Mouse (Mus musculus) limb, embryonic 14.5 days (tissue): ENCODE measurements at regions not wholly inside any gene's neighbourhood (a gene's known extent, or its start where the extent isn't known, plus 50 kb on each side); places are given as distances from the start of the nearest gene placed in this dataset.
A peak's percentile ranks its signal among the peaks of the same experiment; 100 is the strongest.

Experiments
- ATAC-seq: fragments of 200-750 bp; cut with Nextera tagmentation; 2 replicates; pipeline ENCODE4 v1.8.0; 2017; ENCODE audit warnings: low read depth, moderate number of reproducible peaks, moderate TSS enrichment; ENCODE audit not compliant: low FRiP score
- DNase-seq: peaks from one replicate; pipeline ENCODE4 v3.0.0-alpha.2; 2015; ENCODE audit warnings: low spot score
- H3K27ac ChIP-seq: fragments of 300-500 bp; sonication (generic); replicated peaks from 2 replicates; pipeline ENCODE4 v1.5.1; 2014; ENCODE audit warnings: low read depth, mild to moderate bottlenecking, low read length, moderate library complexity, mixed read lengths
- H3K27me3 ChIP-seq: fragments of 300-500 bp; sonication (generic); 2 replicates; pipeline ENCODE4 v1.6.1; 2014; ENCODE audit warnings: low read length, mixed read lengths; ENCODE audit not compliant: control insufficient read depth, insufficient read depth
- H3K36me3 ChIP-seq: fragments of 300-500 bp; sonication (generic); 2 replicates; pipeline ENCODE4 v1.6.1; 2014; ENCODE audit warnings: mild to moderate bottlenecking, low read length, moderate library complexity, mixed read lengths; ENCODE audit not compliant: control insufficient read depth, insufficient read depth
- H3K4me1 ChIP-seq: fragments of 300-500 bp; sonication (generic); 2 replicates; pipeline ENCODE4 v1.6.1; 2014; ENCODE audit warnings: antibody characterized with exemption, low read length, mixed read lengths; ENCODE audit not compliant: control insufficient read depth, insufficient read depth
- H3K4me2 ChIP-seq: fragments of 300-500 bp; sonication (generic); replicated peaks from 2 replicates; pipeline ENCODE4 v1.6.1; 2014; ENCODE audit warnings: low read depth, mild to moderate bottlenecking, low read length, moderate library complexity; ENCODE audit not compliant: severe bottlenecking
- H3K4me3 ChIP-seq: fragments of 300-500 bp; sonication (generic); replicated peaks from 2 replicates; pipeline ENCODE4 v1.5.1; 2014; ENCODE audit warnings: low read length
- H3K9ac ChIP-seq: fragments of 300-500 bp; sonication (generic); 2 replicates; pipeline ENCODE4 v1.6.1; 2014; ENCODE audit warnings: mild to moderate bottlenecking, low read depth, low read length, moderate library complexity; ENCODE audit not compliant: severe bottlenecking
- H3K9me3 ChIP-seq: fragments of 300-500 bp; sonication (generic); 2 replicates; pipeline ENCODE4 v1.6.1; 2016; ENCODE audit warnings: low read length; ENCODE audit not compliant: control insufficient read depth
- POLR2A ChIP-seq: fragments of 200-500 bp; IDR thresholded peaks from 2 replicates; pipeline ENCODE4 v1.8.0; 2012; ENCODE audit warnings: inconsistent platforms, mild to moderate bottlenecking, moderate library complexity, borderline replicate concordance; ENCODE audit not compliant: insufficient read depth, insufficient read length; ENCODE audit errors: extremely low read depth
- WGBS: fragments of 180-500 bp; shearing (Covaris S2); extraction: QIAGEN DNeasy Blood & Tissue Kit; methylation state at CpG from one replicate; pipeline ENCODE4 v1.1.7; 2014; 5-methylcytosine and 5-hydroxymethylcytosine counted together

DNA sequence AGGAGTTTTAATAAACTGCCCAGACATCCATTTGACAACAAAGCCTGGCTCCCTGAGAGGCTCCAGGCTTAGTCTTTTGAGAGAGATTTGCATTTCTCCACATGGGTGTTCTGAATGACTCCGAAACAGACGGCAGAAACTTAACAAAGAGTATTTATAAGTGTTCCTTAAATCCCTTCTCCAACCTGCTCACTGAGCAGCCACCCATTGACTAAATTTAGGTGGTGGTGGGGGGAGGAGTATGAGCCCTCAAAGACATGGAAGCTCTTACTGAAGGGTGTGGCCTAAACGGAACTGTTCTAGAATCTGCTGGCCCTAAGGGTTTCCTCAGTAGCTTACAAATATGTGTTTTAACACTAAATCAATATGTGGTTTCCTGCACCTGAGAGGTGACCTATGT lies 158.5 kb downstream of the Dyrk2 start:
- Histone ChIP-seq H3K27ac (no peak overlapping the region), H3K4me1 (peaks cover 12% of the 10 kb centered on the region), H3K9me3 (no peaks in the 10 kb centered on the region), H3K4me2 (no peak overlapping the region), H3K27me3 (no peaks in the 10 kb centered on the region), H3K36me3 (no peaks in the 10 kb centered on the region), H3K9ac (no peak overlapping the region), H3K4me3 (no peak overlapping the region)
- no peak for TF ChIP-seq POLR2A
- no peak for ATAC-seq
- no peak for DNase-seq
- WGBS, result 58% methylated on average over 3 of the region's 3 CpGs

GRCm38 (mm10) chr10:118711951-118712350 lies 158.1 kb downstream of the Dyrk2 start:
- H3K9me3 ChIP-seq, result no peaks in the 10 kb centered on the region
- WGBS, result 38% methylated on average over 10 of the region's 10 CpGs
- TF ChIP-seq POLR2A, result no peak
- no peak overlapping the region for H3K9ac ChIP-seq
- no peak overlapping the region for H3K4me3 ChIP-seq
- H3K36me3 ChIP-seq, result no peaks in the 10 kb centered on the region
- no peaks in the 10 kb centered on the region for H3K27me3 ChIP-seq
- no peak for ATAC-seq
- peaks cover 12% of the 10 kb centered on the region for H3K4me1 ChIP-seq
- no peak for DNase-seq
- no peak overlapping the region for H3K4me2 ChIP-seq
- H3K27ac ChIP-seq, result no peak overlapping the region

DNA sequence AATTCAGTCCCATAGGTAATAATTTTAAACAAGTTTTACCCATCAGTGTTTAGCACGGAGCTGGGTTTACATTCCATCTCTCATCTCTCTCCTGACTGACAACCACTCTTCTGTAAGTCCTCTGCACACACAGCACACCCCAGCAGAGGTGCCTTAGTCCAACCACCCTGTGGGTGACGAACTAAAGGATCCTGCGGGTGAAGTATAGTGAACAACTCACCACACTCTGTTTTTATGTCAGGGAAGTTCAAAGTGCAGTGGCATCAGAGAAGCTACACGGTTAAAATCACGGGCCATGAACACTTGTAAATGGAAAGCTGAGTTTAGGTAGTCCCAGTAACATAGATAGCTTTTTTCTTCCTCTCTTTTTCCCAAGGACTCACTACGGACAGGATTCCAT lies 157.1 kb downstream of the Dyrk2 start:
- peaks cover 12% of the 10 kb centered on the region for H3K4me1 ChIP-seq
- no peaks in the 10 kb centered on the region for H3K27me3 ChIP-seq
- no peaks in the 10 kb centered on the region for H3K36me3 ChIP-seq
- H3K4me3 ChIP-seq, result no peak overlapping the region
- DNase-seq (no peak), ATAC-seq (no peak)
- no peak overlapping the region for H3K27ac ChIP-seq
- no peaks in the 10 kb centered on the region for H3K9me3 ChIP-seq
- no peak overlapping the region for H3K9ac ChIP-seq
- 77% methylated on average over 6 of the region's 6 CpGs for WGBS
- H3K4me2 ChIP-seq, result no peak overlapping the region
- TF ChIP-seq POLR2A, result no peak

DNA sequence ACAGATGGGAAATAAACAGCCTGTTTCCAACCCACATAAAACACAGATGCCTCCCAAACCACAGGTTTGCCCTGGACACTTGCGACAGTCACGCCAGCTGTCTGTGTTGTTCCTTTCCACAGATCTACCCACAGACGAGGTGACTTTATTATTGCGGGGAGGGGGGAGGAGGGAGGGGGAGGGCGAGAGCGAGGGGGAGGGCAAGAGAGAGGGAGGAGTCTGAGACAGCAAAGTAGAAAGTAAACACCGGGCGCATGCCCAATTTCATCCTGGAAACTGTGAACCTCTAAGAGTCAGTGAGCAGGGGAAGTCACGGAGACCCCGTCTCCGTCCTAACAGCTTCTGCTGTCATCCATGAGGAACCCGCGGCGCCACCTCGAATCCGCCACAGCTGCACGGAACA lies 155.8 kb downstream of the Dyrk2 start:
- 84% methylated on average over 17 of the region's 17 CpGs for WGBS
- Histone ChIP-seq H3K4me1 (peaks cover 12% of the 10 kb centered on the region), H3K9me3 (no peaks in the 10 kb centered on the region), H3K9ac (no peak overlapping the region), H3K4me2 (no peak overlapping the region), H3K4me3 (no peak overlapping the region), H3K36me3 (no peaks in the 10 kb centered on the region), H3K27ac (no peak overlapping the region), H3K27me3 (no peaks in the 10 kb centered on the region)
- DNase-seq, result no peak
- TF ChIP-seq POLR2A, result no peak
- no peak for ATAC-seq

DNA sequence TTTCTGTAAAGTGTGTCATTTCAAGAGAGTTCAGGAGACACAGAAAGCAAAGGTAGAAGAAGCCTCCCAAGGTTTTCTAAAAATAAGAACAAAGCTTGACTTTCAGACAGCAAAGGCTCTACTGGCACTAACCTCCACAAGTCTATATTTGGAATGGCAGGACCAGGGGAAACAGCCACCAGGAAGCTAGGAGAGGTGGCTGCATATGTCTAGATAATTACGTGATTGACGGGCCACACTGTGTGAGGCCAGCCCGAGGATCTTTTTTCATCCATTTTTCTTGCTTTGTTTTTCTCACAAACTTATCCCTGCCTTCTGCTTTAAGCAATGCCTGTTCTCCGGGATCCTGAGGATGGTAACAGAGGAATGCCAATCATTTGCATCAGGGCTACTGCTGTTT lies 155.4 kb downstream of the Dyrk2 start:
- no peak for TF ChIP-seq POLR2A
- Histone ChIP-seq H3K9me3 (no peaks in the 10 kb centered on the region), H3K36me3 (no peaks in the 10 kb centered on the region), H3K4me1 (peaks cover 12% of the 10 kb centered on the region), H3K27ac (no peak overlapping the region), H3K4me2 (no peak overlapping the region), H3K27me3 (no peaks in the 10 kb centered on the region), H3K4me3 (no peak overlapping the region), H3K9ac (no peak overlapping the region)
- WGBS, result 75% methylated on average over 4 of the region's 4 CpGs
- ATAC-seq (no peak), DNase-seq (no peak)

- ATAC-seq, result no peak; the same call in 1 of the 2 replicates
- no peaks in the 10 kb centered on the region for H3K27me3 ChIP-seq
- DNase-seq, result peak; percentile 38
Observed at GRCm38 (mm10) chr10:118720630-118721029, 149.4 kb downstream of the Dyrk2 start.

More at GRCm38 (mm10) chr10:118720630-118721029, 149.4 kb downstream of the Dyrk2 start:
- Histone ChIP-seq H3K27ac (no peak overlapping the region), H3K9me3 (no peaks in the 10 kb centered on the region), H3K4me3 (no peak overlapping the region), H3K4me2 (no peak overlapping the region), H3K36me3 (no peaks in the 10 kb centered on the region), H3K4me1 (peaks cover 13% of the 10 kb centered on the region), H3K9ac (no peak overlapping the region)
- TF ChIP-seq POLR2A, result no peak
- WGBS, result 12% methylated on average over 1 of the region's 1 CpGs
